Mouse (Mus musculus): Measurements from ENCODE around the gene H2-DMa. TPM values are rescaled to one million over a fixed set of nuclear protein-coding genes. Genes with fewer than 3 reads are reported as not detected.

H2-DMa gene
- polyA plus RNA-seq, 1 experiment from 2014 or later, result 15.8 TPM

- Histone ChIP-seq H3K9ac (replicated peaks; ENCODE audit: low read depth, low read length) (no peak overlapping the region), H3K27me3 (replicated peaks; ENCODE audit: control insufficient read depth, insufficient read depth, low read length) (no peaks in the 10 kb centered on the region; the same call in 1 of the 2 replicates), H3K9me3 (ENCODE audit: control insufficient read depth, low read length) (0 out of 2 replicates have a peak, but pooled peaks cover 3% of the 10 kb centered on the region), H3K4me1 (replicated peaks; ENCODE audit: control insufficient read depth, insufficient read depth, low read length) (no peaks in the 10 kb centered on the region), H3K36me3 (ENCODE audit: control insufficient read depth, insufficient read depth) (no peaks in the 10 kb centered on the region), H3K4me3 (replicated peaks; ENCODE audit: low read length) (no peak overlapping the region), H3K27ac (ENCODE audit: low read length) (no peak overlapping the region), H3K4me2 (ENCODE audit: low read length) (no peak overlapping the region)
- WGBS, result 68% methylated on average over 6 of the region's 6 CpGs
- ATAC-seq, result no peak
Measured at GRCm38 (mm10) chr17:34179019-34179418, 59.7 kb downstream of the H2-DMa start.

GRCm38 (mm10) chr17:34179913-34180859 is 60.8 kb downstream of the H2-DMa start:
- no peak for ATAC-seq
- H3K27me3 ChIP-seq (replicated peaks; ENCODE audit: control insufficient read depth, insufficient read depth, low read length), result no peaks in the 10 kb centered on the region; the same call in 1 of the 2 replicates
- no peaks in the 10 kb centered on the region for H3K4me1 ChIP-seq (replicated peaks; ENCODE audit: control insufficient read depth, insufficient read depth, low read length)
- H3K9me3 ChIP-seq (ENCODE audit: control insufficient read depth, low read length), result 0 out of 2 replicates have a peak, but pooled peaks cover 3% of the 10 kb centered on the region
- no peaks in the 10 kb centered on the region for H3K36me3 ChIP-seq (ENCODE audit: control insufficient read depth, insufficient read depth)
- no peak overlapping the region for H3K4me2 ChIP-seq (ENCODE audit: low read length)
- WGBS, result 76% methylated on average over 13 of the region's 13 CpGs
- H3K27ac ChIP-seq (ENCODE audit: low read length), result no peak overlapping the region
- no peak overlapping the region for H3K4me3 ChIP-seq (replicated peaks; ENCODE audit: low read length)
- no peak overlapping the region for H3K9ac ChIP-seq (replicated peaks; ENCODE audit: low read depth, low read length)

- Histone ChIP-seq H3K4me2 (ENCODE audit: low read length) (no peak overlapping the region), H3K36me3 (ENCODE audit: control insufficient read depth, insufficient read depth) (no peaks in the 10 kb centered on the region), H3K27ac (ENCODE audit: low read length) (no peak overlapping the region), H3K9ac (replicated peaks; ENCODE audit: low read depth, low read length) (no peak overlapping the region), H3K4me1 (replicated peaks; ENCODE audit: control insufficient read depth, insufficient read depth, low read length) (peaks cover 14% of the 10 kb centered on the region), H3K27me3 (replicated peaks; ENCODE audit: control insufficient read depth, insufficient read depth, low read length) (peaks cover 23% of the 10 kb centered on the region), H3K9me3 (ENCODE audit: control insufficient read depth, low read length) (no peaks in the 10 kb centered on the region), H3K4me3 (replicated peaks; ENCODE audit: low read length) (no peak overlapping the region)
- 79% methylated on average over 15 of the region's 15 CpGs for WGBS
- no peak for ATAC-seq
Measured at GRCm38 (mm10) chr17:34183564-34184219, 64.4 kb downstream of the H2-DMa start.

GRCm38 (mm10) chr17:34185526-34185925 is 66.2 kb downstream of the H2-DMa start:
- Histone ChIP-seq H3K4me1 (replicated peaks; ENCODE audit: control insufficient read depth, insufficient read depth, low read length) (peaks cover 14% of the 10 kb centered on the region), H3K4me2 (ENCODE audit: low read length) (no peak overlapping the region), H3K27ac (ENCODE audit: low read length) (no peak overlapping the region), H3K36me3 (ENCODE audit: control insufficient read depth, insufficient read depth) (no peaks in the 10 kb centered on the region), H3K27me3 (replicated peaks; ENCODE audit: control insufficient read depth, insufficient read depth, low read length) (peaks cover 28% of the 10 kb centered on the region), H3K9me3 (ENCODE audit: control insufficient read depth, low read length) (no peaks in the 10 kb centered on the region), H3K9ac (replicated peaks; ENCODE audit: low read depth, low read length) (no peak overlapping the region), H3K4me3 (replicated peaks; ENCODE audit: low read length) (no peak overlapping the region)
- ATAC-seq, result no peak
- 85% methylated on average over 9 of the region's 9 CpGs for WGBS

GRCm38 (mm10) chr17:34186885-34187260 is 67.5 kb downstream of the H2-DMa start:
- peak overlapping the region; percentile 93 for H3K4me2 ChIP-seq (ENCODE audit: low read length)
- no peaks in the 10 kb centered on the region for H3K9me3 ChIP-seq (ENCODE audit: control insufficient read depth, low read length)
- WGBS, result 5% methylated on average over 14 of the region's 14 CpGs
- no peaks in the 10 kb centered on the region for H3K36me3 ChIP-seq (ENCODE audit: control insufficient read depth, insufficient read depth)
- ATAC-seq, result peak; percentile 38
- H3K9ac ChIP-seq (replicated peaks; ENCODE audit: low read depth, low read length), result peak overlapping the region; percentile 47; the same call in 1 of the 2 replicates
- H3K27me3 ChIP-seq (replicated peaks; ENCODE audit: control insufficient read depth, insufficient read depth, low read length), result peaks cover 37% of the 10 kb centered on the region
- no peak overlapping the region for H3K27ac ChIP-seq (ENCODE audit: low read length)
- peak overlapping the region; percentile 56 for H3K4me3 ChIP-seq (replicated peaks; ENCODE audit: low read length)
- H3K4me1 ChIP-seq (replicated peaks; ENCODE audit: control insufficient read depth, insufficient read depth, low read length), result peaks cover 14% of the 10 kb centered on the region

- no peaks in the 10 kb centered on the region for H3K36me3 ChIP-seq (ENCODE audit: control insufficient read depth, insufficient read depth)
- no peak within 1 kb of the TSS for H3K27ac ChIP-seq (ENCODE audit: low read length)
- H3K4me1 ChIP-seq (replicated peaks; ENCODE audit: control insufficient read depth, insufficient read depth, low read length), result peaks cover 14% of the 10 kb centered on the region
- H3K4me2 ChIP-seq (ENCODE audit: low read length), result peak within 1 kb of the TSS; percentile 93
- H3K9me3 ChIP-seq (ENCODE audit: control insufficient read depth, low read length), result no peaks in the 10 kb centered on the region
- ATAC-seq, result peak; percentile 97
- H3K9ac ChIP-seq (replicated peaks; ENCODE audit: low read depth, low read length), result peak within 1 kb of the TSS; percentile 54
- peaks cover 39% of the 10 kb centered on the region for H3K27me3 ChIP-seq (replicated peaks; ENCODE audit: control insufficient read depth, insufficient read depth, low read length)
- under 1% methylated on average over 46 of the region's 46 CpGs for WGBS
- peak within 1 kb of the TSS; percentile 56 for H3K4me3 ChIP-seq (replicated peaks; ENCODE audit: low read length)
Measured at GRCm38 (mm10) chr17:34187261-34187916, 68.0 kb downstream of the H2-DMa start, which contains the start of the genes Tap1 and Psmb9. Gene Tap1 (plus strand): TSS chr17:34187553. Gene Psmb9 (minus strand): TSS chr17:34187764.

GRCm38 (mm10) chr17:34188010-34188409 is 68.7 kb downstream of the H2-DMa start:
- H3K27me3 ChIP-seq (replicated peaks; ENCODE audit: control insufficient read depth, insufficient read depth, low read length), result peaks cover 45% of the 10 kb centered on the region
- ATAC-seq, result no peak

More at GRCm38 (mm10) chr17:34188010-34188409, 68.7 kb downstream of the H2-DMa start:
- H3K4me1 ChIP-seq (replicated peaks; ENCODE audit: control insufficient read depth, insufficient read depth, low read length), result peaks cover 14% of the 10 kb centered on the region
- 3% methylated on average over 20 of the region's 20 CpGs for WGBS
- H3K27ac ChIP-seq (ENCODE audit: low read length), result no peak overlapping the region
- H3K36me3 ChIP-seq (ENCODE audit: control insufficient read depth, insufficient read depth), result no peaks in the 10 kb centered on the region
- no peaks in the 10 kb centered on the region for H3K9me3 ChIP-seq (ENCODE audit: control insufficient read depth, low read length)
- H3K9ac ChIP-seq (replicated peaks; ENCODE audit: low read depth, low read length), result peak overlapping the region; percentile 54
- peak overlapping the region; percentile 93 for H3K4me2 ChIP-seq (ENCODE audit: low read length)
- peak overlapping the region; percentile 56 for H3K4me3 ChIP-seq (replicated peaks; ENCODE audit: low read length)

Data from forebrain, embryonic 16.5 days (tissue).